Mouse (Mus musculus) left cerebral cortex, adult 8-10 months (tissue): ENCODE results near the gene Rnf181. TPM values are rescaled to one million over a fixed set of nuclear protein-coding genes. Genes with fewer than 3 reads are reported as not detected.
A peak's percentile ranks its signal among the peaks of the same experiment; 100 is the strongest.

Source experiments
- DNase-seq, 2 experiments: peaks; one replicate each; pipeline ENCODE4 v3.0.0; 2022; ENCODE audit warnings: low spot score in 2 of 2
- total RNA-seq, 4 experiments: library from RNA; stranded (reverse); gene quantifications; 2 replicates each; pipeline ENCODE4 v1.2.4; 2022

Gene Rnf181
- total RNA-seq, 4 experiments from 2014 or later, result 76.4 to 85.1 (median 81.5) TPM

GRCm38 (mm10) chr6:72385258-72385657, 18.5 kb upstream of the Rnf181 start:
- no peak for DNase-seq

- no peak for DNase-seq
Observed at GRCm38 (mm10) chr6:72383952-72384351, 17.2 kb upstream of the Rnf181 start.

- no peak for DNase-seq
Observed at GRCm38 (mm10) chr6:72383142-72383820, 16.5 kb upstream of the Rnf181 start.

GRCm38 (mm10) chr6:72382494-72382893, 15.7 kb upstream of the Rnf181 start:
- no peak for DNase-seq

- DNase-seq, result peak in 1 of 2 experiments; percentile 36
Observed at GRCm38 (mm10) chr6:72380131-72380770, 13.5 kb upstream of the Rnf181 start, which contains the start of gene Vamp5. Gene Vamp5, minus strand, starts transcription at chr6:72380468.

GRCm38 (mm10) chr6:72379377-72380130, 12.8 kb upstream of the Rnf181 start:
- DNase-seq, result no peak

- DNase-seq, result no peak
Observed at GRCm38 (mm10) chr6:72378510-72379234, 11.9 kb upstream of the Rnf181 start.

GRCm38 (mm10) chr6:72374820-72375563, 8.2 kb upstream of the Rnf181 start:
- DNase-seq, result no peak

GRCm38 (mm10) chr6:72374206-72374605, 7.5 kb upstream of the Rnf181 start:
- no peak for DNase-seq

GRCm38 (mm10) chr6:72373184-72373583, 6.4 kb upstream of the Rnf181 start:
- DNase-seq, result no peak

GRCm38 (mm10) chr6:72371571-72371970, 4.8 kb upstream of the Rnf181 start:
- no peak for DNase-seq

- no peak for DNase-seq
Observed at GRCm38 (mm10) chr6:72371147-72371546, 4.4 kb upstream of the Rnf181 start.

- no peak for DNase-seq
Observed at GRCm38 (mm10) chr6:72370091-72370490, 3.3 kb upstream of the Rnf181 start.

GRCm38 (mm10) chr6:72369557-72369956, 2.8 kb upstream of the Rnf181 start:
- DNase-seq, result no peak

GRCm38 (mm10) chr6:72367460-72367974, 761 bp upstream of the Rnf181 start:
- DNase-seq, result no peak

- no peak for DNase-seq
Observed at GRCm38 (mm10) chr6:72366304-72366703, 452 bp downstream of the Rnf181 start.

- no peak for DNase-seq
Observed at GRCm38 (mm10) chr6:72364985-72365384, 1.8 kb downstream of the Rnf181 start.

- DNase-seq, result no peak
Observed at GRCm38 (mm10) chr6:72364009-72364408, 2.7 kb downstream of the Rnf181 start.

GRCm38 (mm10) chr6:72362132-72363028, 4.4 kb downstream of the Rnf181 start:
- peak; percentile 87 to 98 for DNase-seq

GRCm38 (mm10) chr6:72361121-72361551, 5.6 kb downstream of the Rnf181 start:
- no peak for DNase-seq
